ENCODE assay signal across 9 mouse cellular contexts in the genomic region with DNA sequence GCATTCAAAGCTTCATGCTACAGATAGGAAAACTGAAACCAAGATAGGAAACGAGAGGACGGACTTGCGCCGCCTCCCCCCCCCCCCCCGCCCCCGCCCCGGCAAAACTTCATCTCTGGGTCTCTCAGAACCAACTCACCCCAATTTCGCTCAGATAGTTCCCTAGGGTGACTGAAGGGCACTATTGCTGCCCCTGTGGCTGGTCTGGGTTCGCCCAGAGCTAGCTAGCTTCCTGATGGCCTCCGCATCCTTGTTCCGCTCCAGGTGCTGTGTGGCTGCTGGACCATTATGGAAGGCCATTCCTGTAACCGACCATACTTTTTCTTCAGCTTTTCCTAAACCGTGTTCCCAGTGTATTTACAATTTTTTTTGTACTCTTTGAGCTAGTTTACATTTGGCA. TPM values are rescaled to one million over a fixed set of nuclear protein-coding genes. Genes with fewer than 3 reads are reported as not detected.
DNase-seq lines count a peak whose midpoint lies in the region; ATAC-seq and TF ChIP-seq lines count a peak whose summit lies in the region.
"Had no signal": no experiment of that assay in that cellular context is flagged by ENCODE, and none has a peak within 500 bp of the region (broad histone marks: within the 10 kb centered on the region; RNA-seq: fewer than 3 reads in every experiment).

No protein-coding gene starts in this region.

- peaks cover 5% of the 10 kb centered on the region; the same call in 1 of the 2 replicates for H3K4me1 ChIP-seq in kidney, postnatal 0 days (replicated peaks; ENCODE audit: insufficient read depth, low read length)
- H3K4me1 ChIP-seq in embryonic facial prominence, embryonic 15.5 days: peaks cover 10% of the 10 kb centered on the region
- H3K4me1 ChIP-seq in intestine, postnatal 0 days (replicated peaks; ENCODE audit: control insufficient read depth, insufficient read depth, low read length): peaks cover 3% of the 10 kb centered on the region; the same call in 1 of the 2 replicates
- peaks cover 12% of the 10 kb centered on the region for H3K4me1 ChIP-seq in neural tube, embryonic 13.5 days (replicated peaks)

- TF ChIP-seq CTCF in kidney, postnatal 0 days (IDR thresholded peaks at IDR 0.05; ENCODE audit: low read depth): no peak
- no peak for TF ChIP-seq CTCF in intestine, postnatal 0 days (IDR thresholded peaks at IDR 0.05; ENCODE audit: low read depth)

- H3K9me3 ChIP-seq in kidney, postnatal 0 days (replicated peaks; ENCODE audit: low read length): no peaks in the 10 kb centered on the region
- H3K9me3 ChIP-seq in embryonic facial prominence, embryonic 15.5 days (replicated peaks): no peaks in the 10 kb centered on the region
- H3K9me3 ChIP-seq in intestine, postnatal 0 days (ENCODE audit: control insufficient read depth): no peaks in the 10 kb centered on the region
- H3K9me3 ChIP-seq in neural tube, embryonic 13.5 days: 0 out of 2 replicates have a peak, but pooled peaks cover 4% of the 10 kb centered on the region

- no peak for ATAC-seq in kidney, postnatal 0 days (replicated peaks; ENCODE audit: low FRiP score, low read depth)
- no peak for ATAC-seq in embryonic facial prominence, embryonic 15.5 days (ENCODE audit: insufficient number of reproducible peaks, low FRiP score, low TSS enrichment, low read depth)
- no peak for ATAC-seq in intestine, postnatal 0 days
- peak; percentile 85 for ATAC-seq in neural tube, embryonic 13.5 days (ENCODE audit: low read depth)
- no peak for ATAC-seq in inflammation-experienced regulatory T-cells, adult 6 months

- H3K9ac ChIP-seq in kidney, postnatal 0 days (ENCODE audit: low read depth, low read length): no peak overlapping the region
- no peak overlapping the region for H3K9ac ChIP-seq in embryonic facial prominence, embryonic 15.5 days
- no peak overlapping the region for H3K9ac ChIP-seq in intestine, postnatal 0 days (ENCODE audit: low read depth, low read length)
- peak overlapping the region; percentile 62 for H3K9ac ChIP-seq in neural tube, embryonic 13.5 days

- H3K4me3 ChIP-seq in kidney, postnatal 0 days (replicated peaks; ENCODE audit: low read depth, low read length): peak overlapping the region; percentile 9; the same call in 1 of the 2 replicates
- peak overlapping the region; percentile 40 for H3K4me3 ChIP-seq in embryonic facial prominence, embryonic 15.5 days (replicated peaks)
- H3K4me3 ChIP-seq in intestine, postnatal 0 days (ENCODE audit: low read depth, low read length): peak overlapping the region; percentile 13
- H3K4me3 ChIP-seq in neural tube, embryonic 13.5 days: peak overlapping the region; percentile 38
- H3K4me3 ChIP-seq: erythroblast, embryonic 14.5 days had no signal

- H3K36me3 ChIP-seq in kidney, postnatal 0 days (ENCODE audit: insufficient read depth, low read length): no peaks in the 10 kb centered on the region
- no peaks in the 10 kb centered on the region for H3K36me3 ChIP-seq in embryonic facial prominence, embryonic 15.5 days
- no peaks in the 10 kb centered on the region for H3K36me3 ChIP-seq in intestine, postnatal 0 days (ENCODE audit: control insufficient read depth, insufficient read depth)
- no peaks in the 10 kb centered on the region for H3K36me3 ChIP-seq in neural tube, embryonic 13.5 days

- H3K4me2 ChIP-seq in kidney, postnatal 0 days (ENCODE audit: low read length): peak overlapping the region; percentile 51
- peak overlapping the region; percentile 51 for H3K4me2 ChIP-seq in embryonic facial prominence, embryonic 15.5 days (replicated peaks)
- H3K4me2 ChIP-seq in intestine, postnatal 0 days (replicated peaks; ENCODE audit: low read depth): peak overlapping the region; percentile 59
- peak overlapping the region; percentile 67 for H3K4me2 ChIP-seq in neural tube, embryonic 13.5 days

- H3K27me3 ChIP-seq in kidney, postnatal 0 days (ENCODE audit: insufficient read depth, low read length): no peaks in the 10 kb centered on the region
- no peaks in the 10 kb centered on the region for H3K27me3 ChIP-seq in embryonic facial prominence, embryonic 15.5 days
- no peaks in the 10 kb centered on the region; the same call in 1 of the 2 replicates for H3K27me3 ChIP-seq in intestine, postnatal 0 days (replicated peaks; ENCODE audit: control insufficient read depth, insufficient read depth, low read length)
- no peaks in the 10 kb centered on the region for H3K27me3 ChIP-seq in neural tube, embryonic 13.5 days

- H3K27ac ChIP-seq in kidney, postnatal 0 days: no peak overlapping the region
- no peak overlapping the region for H3K27ac ChIP-seq in embryonic facial prominence, embryonic 15.5 days (replicated peaks)
- H3K27ac ChIP-seq in intestine, postnatal 0 days (ENCODE audit: low read depth, low read length): no peak overlapping the region
- H3K27ac ChIP-seq in neural tube, embryonic 13.5 days (replicated peaks): 0 out of 2 replicates have a peak overlapping the region, but pooled peaks have one; percentile 39

- WGBS in kidney, postnatal 0 days: 20% methylated on average over 13 of the region's 13 CpGs
- 23% methylated on average over 8 of the region's 13 CpGs for WGBS in embryonic facial prominence, embryonic 15.5 days
- 38% methylated on average over 13 of the region's 13 CpGs for WGBS in intestine, postnatal 0 days
- 21% methylated on average over 13 of the region's 13 CpGs for WGBS in neural tube, embryonic 13.5 days

- DNase-seq in kidney, postnatal 0 days (ENCODE audit: low spot score): no peak
- no peak for DNase-seq in kidney, adult 9 months
- DNase-seq in ovary, adult 18-20 months (ENCODE audit: low spot score): no peak
- DNase-seq in urinary bladder, postnatal 4 days (ENCODE audit: low spot score in 2 of 2): no peak

RNA-seq across cellular contexts. Expression of a gene that starts 13.7 kb away (rescaled TPM):
- 3.7 and 4.8 TPM in 2 replicates for polyA plus RNA-seq in kidney, postnatal 0 days (2015; fragmentation: Nextera tagmentation; extraction: Ambion mirVana)
- polyA plus RNA-seq in embryonic facial prominence, embryonic 15.5 days (2015; fragmentation: Nextera tagmentation; extraction: Ambion mirVana): 26.8 and 32.7 TPM in 2 replicates
- polyA plus RNA-seq in intestine, postnatal 0 days (2015; fragmentation: Nextera tagmentation; extraction: Ambion mirVana): 7.7 and 8.3 TPM in 2 replicates
- 302 and 303 TPM in 2 replicates for polyA plus RNA-seq in neural tube, embryonic 13.5 days (2015; fragmentation: Nextera tagmentation; extraction: Ambion mirVana)
- polyA plus RNA-seq in inflammation-experienced regulatory T-cells, adult 6 months (2017; shearing (Covaris generic)): not detected

RNA-seq across cellular contexts. Expression of a gene that starts 19.6 kb away (rescaled TPM):
- 0.24 and 0.33 TPM in 2 replicates for polyA plus RNA-seq in kidney, postnatal 0 days (2015; fragmentation: Nextera tagmentation; extraction: Ambion mirVana)
- 0.11 TPM in 1 of 2 replicates, not detected in the other for polyA plus RNA-seq in embryonic facial prominence, embryonic 15.5 days (2015; fragmentation: Nextera tagmentation; extraction: Ambion mirVana)
- 3.2 and 3.5 TPM in 2 replicates for polyA plus RNA-seq in intestine, postnatal 0 days (2015; fragmentation: Nextera tagmentation; extraction: Ambion mirVana)
- polyA plus RNA-seq in neural tube, embryonic 13.5 days (2015; fragmentation: Nextera tagmentation; extraction: Ambion mirVana): not detected in 2 replicates
- polyA plus RNA-seq in inflammation-experienced regulatory T-cells, adult 6 months (2017; shearing (Covaris generic)): not detected

RNA-seq across cellular contexts. Expression of a gene that starts 45.3 kb away (rescaled TPM):
- 3.1 and 3.4 TPM in 2 replicates for polyA plus RNA-seq in kidney, postnatal 0 days (2015; fragmentation: Nextera tagmentation; extraction: Ambion mirVana)
- polyA plus RNA-seq in embryonic facial prominence, embryonic 15.5 days (2015; fragmentation: Nextera tagmentation; extraction: Ambion mirVana): 18.3 and 21.8 TPM in 2 replicates
- 22.5 and 24.3 TPM in 2 replicates for polyA plus RNA-seq in intestine, postnatal 0 days (2015; fragmentation: Nextera tagmentation; extraction: Ambion mirVana)
- 0.29 TPM in 1 of 2 replicates, not detected in the other for polyA plus RNA-seq in neural tube, embryonic 13.5 days (2015; fragmentation: Nextera tagmentation; extraction: Ambion mirVana)
- polyA plus RNA-seq in inflammation-experienced regulatory T-cells, adult 6 months (2017; shearing (Covaris generic)): not detected
- polyA plus RNA-seq: erythroblast, embryonic 14.5 days had no signal

RNA-seq across cellular contexts. Expression of a gene that starts 53.1 kb away (rescaled TPM):
- 0.06 and 0.14 TPM in 2 replicates for polyA plus RNA-seq in kidney, postnatal 0 days (2015; fragmentation: Nextera tagmentation; extraction: Ambion mirVana)
- polyA plus RNA-seq in embryonic facial prominence, embryonic 15.5 days (2015; fragmentation: Nextera tagmentation; extraction: Ambion mirVana): 2.8 and 5.8 TPM in 2 replicates
- 0.04 TPM in 1 of 2 replicates, not detected in the other for polyA plus RNA-seq in intestine, postnatal 0 days (2015; fragmentation: Nextera tagmentation; extraction: Ambion mirVana)
- 0.21 and 0.35 TPM in 2 replicates for polyA plus RNA-seq in neural tube, embryonic 13.5 days (2015; fragmentation: Nextera tagmentation; extraction: Ambion mirVana)
- polyA plus RNA-seq in inflammation-experienced regulatory T-cells, adult 6 months (2017; shearing (Covaris generic)): not detected
- polyA plus RNA-seq: erythroblast, embryonic 14.5 days had no signal
